ENCODE assay signal across 8 mouse cellular contexts in genomic region chr8:60859605-60860004, GRCm38 (mm10). TPM values are rescaled to one million over a fixed set of nuclear protein-coding genes. Genes with fewer than 3 reads are reported as not detected.
DNase-seq lines count a peak whose midpoint lies in the region.

No protein-coding gene starts in this region.

- peaks cover 57% of the 10 kb centered on the region for H3K4me1 ChIP-seq in megakaryocyte, embryonic 14.5 days

- no peaks in the 10 kb centered on the region for H3K27me3 ChIP-seq in megakaryocyte, embryonic 14.5 days (replicated peaks)

- H3K9me3 ChIP-seq in megakaryocyte, embryonic 14.5 days = no peaks in the 10 kb centered on the region

- peak; percentile 29 for DNase-seq in layer of hippocampus, adult 11-12 months (ENCODE audit: low spot score)
- DNase-seq in layer of hippocampus, postnatal 10 days (ENCODE audit: low spot score in 2 of 2) = no peak
- DNase-seq in Muller cell, postnatal 12 days (ENCODE audit: inconsistent ontology term) = peak; percentile 69
- peak; percentile 12 for DNase-seq in forelimb bud, embryonic 11.5 days (ENCODE audit: low read depth, low spot score)
- no peak for DNase-seq in kidney, adult 9 months
- DNase-seq in kidney, postnatal 4 days = no peak
- no peak for DNase-seq in ovary, adult 18-20 months (ENCODE audit: low spot score)

- peak overlapping the region; percentile 89 for H3K4me3 ChIP-seq in megakaryocyte, embryonic 14.5 days (replicated peaks)

- H3K36me3 ChIP-seq in megakaryocyte, embryonic 14.5 days (replicated peaks; ENCODE audit: low read length) = no peaks in the 10 kb centered on the region

RNA-seq across cellular contexts. Expression of gene Hpf1, which starts 30.6 kb away (rescaled TPM):
- total RNA-seq in layer of hippocampus, postnatal 10 days (2021) = 10 to 100 TPM; 47.1 to 52.0 TPM
- 9.0 TPM in 1 of 2 replicates, not detected in the other for polyA plus RNA-seq in megakaryocyte, embryonic 14.5 days (2012; ENCODE audit: insufficient read depth, low replicate concordance)

Comparison
In these comparisons a context has a peak if more than half of its experiments do, and no peak if none do; other contexts are left out.
1. DNase-seq: peak in layer of hippocampus, adult 11-12 months (single experiment), Muller cell, postnatal 12 days (single experiment) and forelimb bud, embryonic 11.5 days (single experiment); none in layer of hippocampus, postnatal 10 days (0 of 2), kidney, adult 9 months (single experiment), kidney, postnatal 4 days (0 of 2) and ovary, adult 18-20 months (single experiment).